Mouse (Mus musculus): ENCODE measurements around the gene Mlh3.

Mlh3 gene

GRCm38 (mm10) chr12:85227876-85228599 is 42.4 kb downstream of the Mlh3 start:
- DNase-seq (ENCODE audit: low spot score in 2 of 2) = no peak

- no peak for DNase-seq (ENCODE audit: low spot score in 2 of 2)
Measured at GRCm38 (mm10) chr12:85227227-85227626, 43.2 kb downstream of the Mlh3 start.

DNA sequence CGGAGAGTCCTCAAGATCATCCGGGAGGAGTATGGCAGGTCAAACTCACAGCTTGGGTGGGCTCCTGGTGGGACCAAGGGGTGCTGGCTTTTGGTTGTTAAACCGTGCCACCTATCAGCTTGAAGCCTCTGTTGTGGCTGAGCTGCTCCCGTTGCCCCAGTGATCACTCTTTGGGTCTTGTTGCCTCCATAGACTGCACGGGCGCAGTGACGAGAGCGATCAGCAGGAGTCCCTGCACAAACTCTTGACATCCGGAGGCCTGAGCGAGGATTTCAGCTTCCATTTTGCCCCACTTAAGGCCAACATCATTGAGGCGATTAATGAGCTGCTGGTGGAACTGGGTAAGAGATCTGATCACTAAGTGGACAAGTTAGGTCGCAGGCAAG is 50.5 kb downstream of the Mlh3 start:
- peak in 1 of 2 experiments; percentile 13 for DNase-seq (ENCODE audit: low spot score in 2 of 2)

- peak; percentile 86 to 90 for DNase-seq (ENCODE audit: low spot score in 2 of 2)
Measured at GRCm38 (mm10) chr12:85219236-85219904, 51.0 kb downstream of the Mlh3 start, which contains the start of gene Eif2b2. Gene Eif2b2 (plus strand): TSS chr12:85219481.

DNA sequence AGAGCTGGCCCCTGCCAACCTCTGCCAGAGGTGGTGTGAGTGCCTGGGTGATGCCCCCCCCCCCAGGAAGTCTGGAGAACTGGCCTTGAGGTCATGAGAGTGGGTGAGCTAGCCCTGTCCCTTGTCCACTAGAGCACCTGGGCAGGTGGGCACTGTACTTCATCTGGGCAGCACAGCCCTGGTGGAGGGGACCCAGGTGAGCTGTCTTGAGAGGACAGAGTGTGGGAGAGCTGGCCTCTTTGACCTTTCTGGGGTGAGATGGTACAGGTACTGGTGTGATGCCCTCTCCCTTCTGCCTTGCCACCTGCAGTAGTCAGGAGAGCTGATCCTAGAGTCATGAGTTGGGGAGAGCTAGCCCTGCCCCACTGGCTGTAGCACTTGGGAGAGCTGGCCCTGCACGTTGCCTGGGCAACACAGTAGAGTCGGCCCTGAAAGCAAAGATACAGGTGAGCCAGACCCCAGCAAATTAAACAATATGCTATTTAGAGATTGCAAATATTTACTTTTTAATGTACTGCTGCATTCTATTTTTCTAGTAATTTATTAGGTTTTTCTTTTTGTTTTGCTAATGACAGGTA is 52.6 kb downstream of the Mlh3 start:
- no peak for DNase-seq (ENCODE audit: low spot score in 2 of 2)

GRCm38 (mm10) chr12:85215031-85215430 is 55.4 kb downstream of the Mlh3 start:
- DNase-seq (ENCODE audit: low spot score in 2 of 2) = no peak

- DNase-seq (ENCODE audit: low spot score in 2 of 2) = no peak
Measured at GRCm38 (mm10) chr12:85208687-85209199, 61.7 kb downstream of the Mlh3 start.

GRCm38 (mm10) chr12:85205425-85205824 is 65.0 kb downstream of the Mlh3 start:
- DNase-seq (ENCODE audit: low spot score in 2 of 2) = no peak

DNA sequence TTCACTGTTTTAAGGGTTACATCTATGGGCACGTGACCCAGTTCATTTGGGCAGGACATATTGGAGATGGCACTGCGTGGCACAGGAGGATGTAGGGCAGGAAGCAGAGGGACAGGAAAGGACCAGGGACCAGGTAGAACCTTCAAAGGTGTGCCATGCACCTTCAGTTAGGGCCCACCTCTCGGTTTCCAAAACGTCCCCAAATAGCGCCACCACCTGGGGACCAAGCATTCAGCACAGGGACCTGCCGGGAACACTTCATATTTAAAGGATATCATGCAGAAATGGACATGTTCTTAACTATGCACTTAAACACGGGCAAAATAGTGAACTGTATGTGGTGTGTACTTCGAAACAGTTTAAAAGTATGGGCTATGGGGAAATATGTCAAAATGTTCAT is 66.3 kb downstream of the Mlh3 start:
- no peak for DNase-seq (ENCODE audit: low spot score in 2 of 2)

GRCm38 (mm10) chr12:85203699-85204098 is 66.7 kb downstream of the Mlh3 start:
- DNase-seq (ENCODE audit: low spot score in 2 of 2) = no peak

GRCm38 (mm10) chr12:85202191-85202590 is 68.2 kb downstream of the Mlh3 start:
- no peak for DNase-seq (ENCODE audit: low spot score in 2 of 2)

DNA sequence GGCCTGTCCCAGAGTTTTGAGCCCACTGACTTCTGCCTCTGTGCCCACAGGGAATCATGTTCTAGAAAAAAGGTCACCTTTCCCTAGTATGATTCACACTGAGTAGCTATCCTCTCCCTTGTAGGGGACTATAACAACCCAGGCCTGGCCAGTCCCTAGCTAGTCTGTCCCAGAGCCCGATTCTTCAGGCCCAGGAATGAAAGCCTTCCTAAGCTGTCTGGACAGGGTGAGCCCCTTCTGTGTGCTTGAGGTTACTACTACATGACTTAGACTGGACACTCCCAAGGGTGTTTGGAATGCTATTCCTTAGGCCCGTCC is 68.6 kb downstream of the Mlh3 start:
- no peak for DNase-seq (ENCODE audit: low spot score in 2 of 2)

GRCm38 (mm10) chr12:85200929-85201829 is 69.2 kb downstream of the Mlh3 start:
- no peak for DNase-seq (ENCODE audit: low spot score in 2 of 2)

GRCm38 (mm10) chr12:85199954-85200353 is 70.4 kb downstream of the Mlh3 start:
- DNase-seq (ENCODE audit: low spot score in 2 of 2) = no peak

DNA sequence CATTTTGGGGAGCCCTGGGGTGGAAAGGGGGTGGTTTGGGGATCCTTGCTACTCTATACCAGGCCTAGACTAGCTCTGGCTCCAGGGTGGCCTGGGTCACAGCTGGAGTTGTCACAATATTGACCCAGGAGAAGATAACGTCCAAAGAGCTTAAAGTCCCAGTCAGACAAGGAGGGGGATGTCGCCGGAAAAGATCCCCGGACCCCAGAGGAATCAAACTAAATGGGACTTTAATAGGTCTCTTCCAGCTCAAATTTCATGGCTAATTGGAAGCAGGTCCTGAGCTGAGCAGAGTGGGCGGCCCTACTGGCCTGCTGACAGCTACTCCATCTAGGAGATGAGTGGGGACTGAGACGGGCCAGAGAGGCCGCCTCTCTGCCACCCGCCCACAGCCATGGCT is 72.5 kb downstream of the Mlh3 start:
- DNase-seq (ENCODE audit: low spot score in 2 of 2) = no peak

- no peak for DNase-seq (ENCODE audit: low spot score in 2 of 2)
Measured at GRCm38 (mm10) chr12:85197371-85197770, 73.0 kb downstream of the Mlh3 start.

DNA sequence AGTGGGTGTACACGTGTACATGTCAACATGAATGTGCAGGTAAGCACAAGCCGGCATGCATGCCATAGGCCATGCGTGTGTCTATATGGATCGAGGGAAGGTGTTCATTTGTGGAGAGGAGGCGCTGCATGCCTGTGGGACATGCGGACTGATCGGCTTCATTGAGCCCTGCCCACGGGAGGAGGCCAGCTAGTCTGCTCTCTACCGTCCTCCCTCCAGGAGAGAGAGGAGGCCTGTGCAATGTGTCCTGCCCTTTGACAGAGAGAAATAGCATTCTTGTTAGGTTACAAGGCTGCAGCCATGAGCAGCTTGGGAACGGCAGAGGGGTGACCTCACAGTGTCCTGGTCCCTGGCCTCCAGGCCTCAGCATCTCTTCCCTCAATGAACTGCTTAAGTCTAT is 74.2 kb downstream of the Mlh3 start:
- no peak for DNase-seq (ENCODE audit: low spot score in 2 of 2)

GRCm38 (mm10) chr12:85195086-85195485 is 75.3 kb downstream of the Mlh3 start:
- no peak for DNase-seq (ENCODE audit: low spot score in 2 of 2)

- DNase-seq (ENCODE audit: low spot score in 2 of 2) = no peak
Measured at GRCm38 (mm10) chr12:85194623-85195018, 75.8 kb downstream of the Mlh3 start.

- DNase-seq (ENCODE audit: low spot score in 2 of 2) = no peak
Measured at GRCm38 (mm10) chr12:85193923-85194622, 76.3 kb downstream of the Mlh3 start.

GRCm38 (mm10) chr12:85193146-85193545 is 77.3 kb downstream of the Mlh3 start:
- DNase-seq (ENCODE audit: low spot score in 2 of 2) = no peak

All from spleen, postnatal 14 days (tissue).